Mouse (Mus musculus) liver, embryonic 14.5 days (tissue): ENCODE data around the gene Acaca. TPM values are rescaled to one million over a fixed set of nuclear protein-coding genes. Genes with fewer than 3 reads are reported as not detected.
"Not testable (repeated sequence)": the region's sequence is repeated elsewhere in the genome, so short reads cannot be mapped to it uniquely, and the experiment has no call there.

Source experiments
- ATAC-seq: fragments of 200-750 bp; cut with Nextera tagmentation; 2 replicates; pipeline ENCODE4 v1.8.0; 2017; ENCODE audit warnings: moderate number of reproducible peaks, mild to moderate bottlenecking, moderate library complexity; ENCODE audit not compliant: insufficient read depth
- DNase-seq, 3 experiments: peaks; one replicate each; pipeline ENCODE4 v3.0.0-alpha.2; 2012 to 2013; ENCODE audit warnings: low read depth in 3 of 3, low spot score in 3 of 3
- H3K27ac ChIP-seq: fragments of 300-500 bp; sonication (generic); 2 replicates; pipeline ENCODE4 v1.5.1; 2014; ENCODE audit warnings: moderate library complexity, mild to moderate bottlenecking, control low read depth, inconsistent platforms
- H3K27me3 ChIP-seq: fragments of 300-500 bp; sonication (generic); 2 replicates; pipeline ENCODE4 v1.6.1; 2014; ENCODE audit warnings: mild to moderate bottlenecking, low read length, moderate library complexity; ENCODE audit not compliant: control insufficient read depth, insufficient read depth
- H3K36me3 ChIP-seq: fragments of 300-500 bp; sonication (generic); replicated peaks from 2 replicates; pipeline ENCODE4 v1.6.1; 2014; ENCODE audit warnings: low read depth; ENCODE audit not compliant: control insufficient read depth, insufficient read depth
- H3K4me1 ChIP-seq, 2 experiments: fragments of 200-500 bp in 1 of 2; fragments of 300-500 bp in 1 of 2; sonication (generic) in 1 of 2; replicated peaks; 2 replicates each; pipeline ENCODE4 v1.6.1; 2012 to 2014; ENCODE audit warnings: antibody characterized with exemption in 1 of 2, inconsistent platforms in 1 of 2, low read length in 1 of 2; ENCODE audit not compliant: control insufficient read depth in 2 of 2, insufficient read depth in 2 of 2
- H3K4me2 ChIP-seq: fragments of 300-500 bp; sonication (generic); 2 replicates; pipeline ENCODE4 v1.6.1; 2014; ENCODE audit warnings: low read depth, mild to moderate bottlenecking, control low read depth, moderate library complexity
- H3K4me3 ChIP-seq, 2 experiments: fragments of 200-500 bp in 1 of 2; fragments of 300-500 bp in 1 of 2; sonication (generic) in 1 of 2; 2 replicates each; pipeline ENCODE4 v1.5.1; 2012 to 2014; ENCODE audit warnings: low read depth in 2 of 2, low read length in 2 of 2, mild to moderate bottlenecking in 2 of 2, control low read depth in 1 of 2, inconsistent platforms in 1 of 2, moderate library complexity in 1 of 2; ENCODE audit not compliant: insufficient read depth in 1 of 2
- H3K9ac ChIP-seq: fragments of 300-500 bp; sonication (generic); replicated peaks from 2 replicates; pipeline ENCODE4 v1.6.1; 2014; ENCODE audit warnings: mild to moderate bottlenecking, control low read depth, moderate library complexity
- H3K9me3 ChIP-seq: fragments of 300-500 bp; sonication (generic); 2 replicates; pipeline ENCODE4 v1.6.1; 2016; ENCODE audit warnings: low read length, mixed read lengths; ENCODE audit not compliant: control insufficient read depth
- CTCF ChIP-seq: IDR thresholded peaks from 2 replicates; pipeline ENCODE4 v1.5.1; 2016; ENCODE audit warnings: antibody characterized with exemption, low read depth, control low read depth
- EP300 ChIP-seq: IDR thresholded peaks from 2 replicates; pipeline ENCODE4 v1.6.1; 2016; ENCODE audit warnings: antibody characterized with exemption, low read depth
- WGBS: fragments of 180-500 bp; shearing (Covaris S2); extraction: QIAGEN DNeasy Blood & Tissue Kit; methylation state at CpG from one replicate; pipeline ENCODE4 v1.1.7; 2014; ENCODE audit not compliant: insufficient replicate concordance; 5-methylcytosine and 5-hydroxymethylcytosine counted together
- polyA plus RNA-seq, 2 experiments: library from polyadenylated mRNA; depleted of rRNA in 1 of 2; stranded (reverse) in 1 of 2; unstranded in 1 of 2; fragments of >200 nt; fragmentation: Nextera tagmentation in 1 of 2; extraction: Ambion mirVana in 1 of 2; gene quantifications; 2 replicates each; pipeline versions ENCODE4 v1.2.1 to v1.2.3; 2012 to 2014

Acaca gene
- polyA plus RNA-seq, 2 experiments: 4.7 to 6.6 TPM

- H3K9ac ChIP-seq: no peak overlapping the region
- no peak overlapping the region for H3K27ac ChIP-seq
- TF ChIP-seq EP300: no peak
- no peak for TF ChIP-seq CTCF
- no peaks in the 10 kb centered on the region for H3K4me1 ChIP-seq
- WGBS: 83% methylated on average over 13 of the region's 13 CpGs
- H3K9me3 ChIP-seq: no peaks in the 10 kb centered on the region
- no peaks in the 10 kb centered on the region for H3K27me3 ChIP-seq
- no peak overlapping the region for H3K4me3 ChIP-seq
- H3K4me2 ChIP-seq: no peak overlapping the region
- H3K36me3 ChIP-seq: no peaks in the 10 kb centered on the region
- DNase-seq (no peak), ATAC-seq (no peak)
These were observed 253.0 kb downstream of the Acaca start for GRCm38 (mm10) chr11:84382450-84382849.

- TF ChIP-seq EP300 (no peak), CTCF (no peak)
- no peak for ATAC-seq
- H3K4me2 ChIP-seq: no peak overlapping the region
These were observed 254.4 kb downstream of the Acaca start for GRCm38 (mm10) chr11:84383891-84384290.

GRCm38 (mm10) chr11:84389332-84389731 is 259.9 kb downstream of the Acaca start:
- Histone ChIP-seq H3K36me3 (no peaks in the 10 kb centered on the region; the same call in 1 of the 2 replicates), H3K4me1 (no peaks in the 10 kb centered on the region), H3K4me2 (no peak overlapping the region), H3K4me3 (no peak overlapping the region), H3K27me3 (no peaks in the 10 kb centered on the region), H3K27ac (no peak overlapping the region), H3K9me3 (no peaks in the 10 kb centered on the region), H3K9ac (no peak overlapping the region)
- no peak for DNase-seq
- 71% methylated on average over 6 of the region's 6 CpGs for WGBS
- no peak for ATAC-seq
- TF ChIP-seq CTCF: no peak
- TF ChIP-seq EP300: no peak

More at GRCm38 (mm10) chr11:84383891-84384290, 254.4 kb downstream of the Acaca start:
- H3K9ac ChIP-seq: no peak overlapping the region
- no peak overlapping the region for H3K4me3 ChIP-seq
- no peak overlapping the region for H3K27ac ChIP-seq
- H3K9me3 ChIP-seq: no peaks in the 10 kb centered on the region
- no peaks in the 10 kb centered on the region for H3K36me3 ChIP-seq
- 80% methylated on average over 6 of the region's 6 CpGs for WGBS
- no peak for DNase-seq
- no peaks in the 10 kb centered on the region for H3K4me1 ChIP-seq
- H3K27me3 ChIP-seq: no peaks in the 10 kb centered on the region

- H3K27me3 ChIP-seq: no peaks in the 10 kb centered on the region
- ATAC-seq (no peak), DNase-seq (no peak)
- H3K4me2 ChIP-seq: no peak overlapping the region
- no peak for TF ChIP-seq EP300
- TF ChIP-seq CTCF: no peak
- H3K4me3 ChIP-seq: no peak overlapping the region
- no peaks in the 10 kb centered on the region for H3K4me1 ChIP-seq
- H3K9me3 ChIP-seq: no peaks in the 10 kb centered on the region
- WGBS: 74% methylated on average over 8 of the region's 8 CpGs
- no peak overlapping the region for H3K27ac ChIP-seq
- H3K36me3 ChIP-seq: no peaks in the 10 kb centered on the region; the same call in 1 of the 2 replicates
- no peak overlapping the region for H3K9ac ChIP-seq
These were observed 261.7 kb downstream of the Acaca start for GRCm38 (mm10) chr11:84391126-84391525.

GRCm38 (mm10) chr11:84392066-84392465 is 262.6 kb downstream of the Acaca start:
- H3K36me3 ChIP-seq, H3K27me3 ChIP-seq, DNase-seq, H3K4me1 ChIP-seq, H3K9me3 ChIP-seq, ATAC-seq, H3K9ac ChIP-seq, H3K4me3 ChIP-seq, H3K4me2 ChIP-seq, H3K27ac ChIP-seq: not testable (repeated sequence)
- TF ChIP-seq CTCF: peak; percentile 35; the same call in 1 of the 2 replicates
- 82% methylated on average over 7 of the region's 7 CpGs for WGBS
